Mouse (Mus musculus): ENCODE results near the gene Ccdc33. TPM values are rescaled to one million over a fixed set of nuclear protein-coding genes. Genes with fewer than 3 reads are reported as not detected.

Gene Ccdc33
- polyA plus RNA-seq, 1 experiment from 2014 or later = 0.33 TPM

DNA sequence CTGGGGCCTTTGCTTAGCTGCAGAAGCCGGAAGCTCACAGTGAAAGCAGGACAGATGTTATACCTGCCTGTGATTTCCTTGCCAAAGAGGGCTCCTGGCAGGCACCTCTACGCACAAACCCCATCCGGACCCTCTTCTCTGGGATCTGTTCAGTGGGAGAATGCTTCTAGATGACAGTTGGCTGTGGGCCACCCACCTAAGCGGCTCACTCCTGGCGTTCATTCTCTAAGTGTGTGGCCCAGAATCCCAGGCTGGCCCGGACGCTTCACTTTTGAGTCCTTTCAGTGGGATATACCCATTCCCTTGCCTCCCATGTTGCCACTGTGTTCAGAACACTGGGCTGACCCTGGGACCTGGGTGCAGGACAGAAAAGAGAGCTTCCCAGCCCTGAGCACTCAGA is 31.8 kb downstream of the Ccdc33 start:
- H3K27me3 ChIP-seq = peaks cover 11% of the 10 kb centered on the region; the same call in 1 of the 2 replicates
- no peak overlapping the region for H3K4me2 ChIP-seq
- no peaks in the 10 kb centered on the region for H3K9me3 ChIP-seq
- H3K36me3 ChIP-seq = no peaks in the 10 kb centered on the region
- H3K9ac ChIP-seq = no peak overlapping the region
- H3K27ac ChIP-seq (replicated peaks) = peak overlapping the region; percentile 78
- 60% methylated on average over 7 of the region's 7 CpGs for WGBS
- ATAC-seq (ENCODE audit: low read depth) = no peak
- peaks cover 54% of the 10 kb centered on the region for H3K4me1 ChIP-seq (replicated peaks)
- H3K4me3 ChIP-seq = no peak overlapping the region

DNA sequence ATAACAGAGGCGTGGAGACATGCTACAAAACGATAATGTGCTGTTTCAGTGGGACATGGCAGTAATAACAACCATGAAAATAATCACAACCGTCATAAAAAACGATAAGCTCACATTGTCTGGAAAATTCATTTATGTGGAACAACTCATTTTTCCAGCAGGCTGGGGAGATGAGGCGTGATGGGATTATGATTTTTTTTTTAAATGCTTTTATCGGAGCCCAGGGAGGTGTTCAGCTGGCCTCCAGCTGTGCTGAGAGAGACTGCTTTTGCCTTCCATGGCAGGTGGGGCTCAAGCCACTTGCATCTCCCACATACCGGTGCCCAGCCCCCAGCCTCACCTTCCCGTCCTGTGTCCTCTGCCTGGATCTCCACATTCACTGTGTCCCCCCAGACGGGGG is 32.4 kb downstream of the Ccdc33 start:
- H3K4me1 ChIP-seq (replicated peaks) = peaks cover 56% of the 10 kb centered on the region
- no peaks in the 10 kb centered on the region for H3K36me3 ChIP-seq
- H3K4me3 ChIP-seq = no peak overlapping the region

DNA sequence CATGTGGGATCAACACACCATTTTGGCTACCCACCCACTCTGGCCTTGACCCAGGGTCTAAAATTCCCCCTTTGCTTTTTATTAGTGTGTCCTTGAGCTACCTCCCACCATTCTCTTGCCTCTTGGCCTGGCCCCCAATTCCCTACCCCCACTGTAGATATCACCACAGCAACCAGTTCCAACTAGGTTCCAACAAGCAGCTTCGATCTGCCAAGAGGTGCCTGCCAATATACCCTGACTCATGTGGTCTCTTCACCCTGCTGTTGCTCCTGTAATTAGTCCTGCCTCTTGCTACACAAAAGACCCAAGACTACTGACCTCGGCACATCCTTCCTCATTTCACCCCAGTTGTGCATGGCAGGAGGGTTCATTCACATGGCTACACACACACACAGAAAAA is 33.5 kb downstream of the Ccdc33 start:
- H3K4me1 ChIP-seq (replicated peaks) = peaks cover 64% of the 10 kb centered on the region
- peak overlapping the region; percentile 68 for H3K27ac ChIP-seq (replicated peaks)
- 2% methylated on average over 2 of the region's 2 CpGs for WGBS

More for the DNA sequence above, 32.4 kb downstream of the Ccdc33 start:
- 18% methylated on average over 9 of the region's 9 CpGs for WGBS
- peaks cover 4% of the 10 kb centered on the region; the same call in 1 of the 2 replicates for H3K27me3 ChIP-seq
- no peak overlapping the region for H3K9ac ChIP-seq
- H3K27ac ChIP-seq (replicated peaks) = peak overlapping the region; percentile 78
- ATAC-seq (ENCODE audit: low read depth) = no peak
- H3K9me3 ChIP-seq = no peaks in the 10 kb centered on the region
- no peak overlapping the region for H3K4me2 ChIP-seq

DNA sequence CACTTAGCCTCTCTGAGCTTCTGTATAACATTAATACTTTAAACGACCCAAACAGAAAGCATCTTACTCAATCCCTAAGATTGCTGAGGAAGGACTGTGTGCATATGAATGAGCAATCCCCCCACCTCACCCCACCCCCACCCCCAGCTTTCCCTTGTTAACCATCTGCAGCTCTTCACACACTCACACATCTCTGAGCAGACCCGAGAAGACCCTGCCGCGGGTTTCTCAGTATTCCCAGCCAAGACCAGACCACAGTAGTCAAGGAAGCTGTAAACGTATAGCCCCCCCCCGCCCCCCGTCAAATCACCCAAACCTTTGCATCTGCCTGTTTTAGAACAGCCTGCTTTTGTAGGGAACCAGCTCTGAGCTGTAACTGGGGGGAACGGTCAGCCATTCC is 34.0 kb downstream of the Ccdc33 start:
- peak overlapping the region; percentile 68 for H3K27ac ChIP-seq (replicated peaks)
- H3K36me3 ChIP-seq = no peaks in the 10 kb centered on the region
- no peak overlapping the region for H3K4me3 ChIP-seq
- peaks cover 64% of the 10 kb centered on the region for H3K4me1 ChIP-seq (replicated peaks)
- H3K9ac ChIP-seq = no peak overlapping the region
- WGBS = 16% methylated on average over 8 of the region's 8 CpGs
- H3K9me3 ChIP-seq = no peaks in the 10 kb centered on the region
- no peak for ATAC-seq (ENCODE audit: low read depth)
- H3K27me3 ChIP-seq = 0 out of 2 replicates have a peak, but pooled peaks cover 5% of the 10 kb centered on the region
- no peak overlapping the region for H3K4me2 ChIP-seq

More for the DNA sequence above, 33.5 kb downstream of the Ccdc33 start:
- peak; percentile 43 for ATAC-seq (ENCODE audit: low read depth)
- no peaks in the 10 kb centered on the region for H3K9me3 ChIP-seq
- H3K36me3 ChIP-seq = no peaks in the 10 kb centered on the region
- 0 out of 2 replicates have a peak, but pooled peaks cover under 1% of the 10 kb centered on the region for H3K27me3 ChIP-seq
- no peak overlapping the region for H3K4me2 ChIP-seq
- no peak overlapping the region for H3K9ac ChIP-seq
- no peak overlapping the region for H3K4me3 ChIP-seq

DNA sequence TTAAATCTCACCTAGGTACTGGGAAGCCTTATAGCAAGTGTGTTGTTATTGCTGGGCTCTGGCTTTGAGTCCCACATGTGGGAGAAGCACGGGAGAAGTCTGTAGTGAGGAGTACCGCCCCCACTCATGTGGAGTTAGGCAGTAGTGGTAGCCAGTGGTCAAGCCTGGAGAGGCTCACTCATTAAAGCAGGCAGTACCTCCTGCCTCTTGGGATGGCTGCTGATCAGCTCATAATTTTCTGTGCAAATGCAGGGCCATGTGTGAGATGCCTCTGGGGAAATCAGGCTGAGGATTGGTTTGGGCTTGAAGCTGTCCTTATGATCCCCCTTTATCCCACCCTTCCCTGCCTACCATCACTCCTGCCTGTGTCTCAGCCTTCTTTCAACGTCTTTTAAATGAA is 44.1 kb downstream of the Ccdc33 start:
- no peak for ATAC-seq (ENCODE audit: low read depth)
- H3K27me3 ChIP-seq = peaks cover 43% of the 10 kb centered on the region
- H3K4me1 ChIP-seq (replicated peaks) = peaks cover 28% of the 10 kb centered on the region
- H3K4me3 ChIP-seq = no peak overlapping the region
- no peak overlapping the region for H3K4me2 ChIP-seq
- no peaks in the 10 kb centered on the region for H3K36me3 ChIP-seq
- H3K27ac ChIP-seq (replicated peaks) = no peak overlapping the region
- peak overlapping the region; percentile 3; the same call in 1 of the 2 replicates for H3K9ac ChIP-seq
- no peaks in the 10 kb centered on the region for H3K9me3 ChIP-seq
- WGBS = 45% methylated on average over 3 of the region's 3 CpGs

DNA sequence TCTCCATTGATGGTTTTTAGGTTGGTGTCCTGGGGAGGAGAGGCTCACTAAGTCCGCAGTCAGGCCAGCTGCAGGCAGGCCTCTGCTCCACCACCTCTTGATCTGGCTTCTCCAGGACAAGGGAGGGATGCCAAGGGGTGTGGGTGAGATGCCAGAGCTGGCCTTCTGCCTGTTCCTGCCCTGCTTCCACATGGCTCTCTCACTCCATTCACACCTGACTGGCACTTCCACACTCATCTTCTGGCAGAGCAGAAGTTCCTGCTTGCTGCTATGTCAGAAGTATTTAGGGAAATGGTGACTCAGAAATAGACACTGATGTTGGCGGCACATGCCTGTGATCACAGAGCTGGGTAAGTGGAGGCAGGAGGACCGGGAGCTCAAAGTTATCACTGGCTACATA is 51.1 kb downstream of the Ccdc33 start:
- H3K27ac ChIP-seq (replicated peaks) = no peak overlapping the region
- H3K9me3 ChIP-seq = no peaks in the 10 kb centered on the region
- ATAC-seq (ENCODE audit: low read depth) = no peak
- peaks cover 56% of the 10 kb centered on the region for H3K4me1 ChIP-seq (replicated peaks)
- no peak overlapping the region for H3K4me2 ChIP-seq
- H3K36me3 ChIP-seq = no peaks in the 10 kb centered on the region
- no peak overlapping the region for H3K4me3 ChIP-seq
- H3K27me3 ChIP-seq = peaks cover 17% of the 10 kb centered on the region
- 81% methylated on average over 3 of the region's 3 CpGs for WGBS
- H3K9ac ChIP-seq = no peak overlapping the region

DNA sequence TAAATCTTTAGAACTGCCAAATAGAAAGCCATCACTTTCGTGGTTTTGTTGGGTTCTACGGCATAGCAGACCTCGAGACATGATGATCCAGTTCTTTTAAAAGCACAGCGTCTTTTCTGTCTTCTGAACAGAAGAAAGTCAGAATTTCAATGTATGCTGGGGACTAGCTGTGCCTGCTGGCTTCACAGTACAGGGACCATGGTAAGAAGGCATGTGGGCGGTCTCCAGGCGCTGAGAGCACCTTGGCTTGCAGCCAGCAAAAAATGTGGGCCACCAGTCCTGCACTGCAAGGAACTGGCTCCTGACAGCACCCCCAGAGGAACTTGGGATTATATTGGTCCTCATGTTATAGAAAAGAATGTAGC is 51.9 kb downstream of the Ccdc33 start:
- peaks cover 57% of the 10 kb centered on the region for H3K4me1 ChIP-seq (replicated peaks)
- no peak overlapping the region for H3K4me3 ChIP-seq
- no peaks in the 10 kb centered on the region for H3K36me3 ChIP-seq
- H3K9me3 ChIP-seq = no peaks in the 10 kb centered on the region
- peaks cover 18% of the 10 kb centered on the region for H3K27me3 ChIP-seq
- no peak for ATAC-seq (ENCODE audit: low read depth)
- peak overlapping the region; percentile 71 for H3K27ac ChIP-seq (replicated peaks)
- no peak overlapping the region for H3K9ac ChIP-seq
- H3K4me2 ChIP-seq = no peak overlapping the region
- 74% methylated on average over 6 of the region's 6 CpGs for WGBS

DNA sequence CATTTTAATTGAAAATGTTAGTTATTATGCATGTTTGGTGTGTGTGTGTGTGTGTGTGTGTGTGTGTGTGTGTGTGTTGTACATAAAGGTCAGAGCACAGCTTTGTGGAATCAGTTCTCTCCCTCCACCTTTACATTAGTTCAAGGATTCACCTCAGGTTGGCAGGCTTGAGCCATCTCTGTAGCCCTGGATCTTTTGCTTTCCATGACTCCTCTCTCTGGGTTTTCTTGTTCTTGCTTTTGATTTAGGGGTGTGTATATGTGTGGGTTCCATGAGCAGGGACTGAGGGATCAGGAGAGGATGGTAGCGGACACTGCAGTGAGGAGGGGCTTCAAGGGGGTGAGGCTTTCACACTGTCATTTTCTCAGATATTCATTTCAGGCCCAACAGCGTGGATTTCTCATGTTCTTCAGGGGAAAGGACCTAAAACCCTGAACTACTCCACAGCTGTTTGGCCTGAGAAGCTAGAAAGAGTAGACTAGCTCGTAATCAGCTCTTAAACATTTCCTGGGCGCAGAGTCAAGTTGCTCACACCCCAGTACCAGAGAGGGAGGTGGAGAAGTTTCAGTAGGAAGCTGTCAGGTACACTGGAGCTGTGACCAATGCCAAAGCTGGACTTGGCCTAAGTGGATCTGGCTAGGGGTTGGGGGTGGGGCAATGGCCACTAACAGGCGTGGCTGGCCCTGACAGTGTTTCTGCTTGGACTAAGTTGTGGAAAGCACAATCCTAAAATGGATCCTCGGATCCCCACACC is 52.5 kb downstream of the Ccdc33 start:
- Histone ChIP-seq H3K27me3 (peaks cover 23% of the 10 kb centered on the region), H3K4me3 (no peak overlapping the region), H3K9me3 (no peaks in the 10 kb centered on the region), H3K4me2 (no peak overlapping the region), H3K36me3 (no peaks in the 10 kb centered on the region), H3K27ac (replicated peaks) (peak overlapping the region; percentile 71), H3K4me1 (replicated peaks) (peaks cover 58% of the 10 kb centered on the region), H3K9ac (no peak overlapping the region)
- 77% methylated on average over 6 of the region's 6 CpGs for WGBS
- ATAC-seq (ENCODE audit: low read depth) = no peak

DNA sequence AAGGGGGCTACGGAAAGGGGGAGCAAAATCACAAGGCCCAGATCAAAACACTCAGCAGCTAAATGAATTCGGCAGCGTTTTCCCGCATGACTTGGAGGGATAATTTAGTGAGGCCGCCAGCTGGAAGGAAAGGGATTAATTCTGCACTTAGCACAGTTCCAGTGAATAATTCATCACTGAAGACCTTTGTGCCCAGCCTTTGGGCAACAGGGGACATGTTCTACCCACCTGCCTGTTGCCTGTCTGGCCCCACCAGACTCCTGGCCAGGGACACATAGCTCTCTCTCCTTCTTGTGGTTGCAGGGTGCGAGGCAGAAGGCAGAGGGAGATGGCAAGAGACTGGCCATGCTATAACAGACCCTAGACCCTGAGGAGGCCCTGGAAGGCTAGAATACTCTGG is 53.1 kb downstream of the Ccdc33 start:
- Histone ChIP-seq H3K27me3 (peaks cover 23% of the 10 kb centered on the region), H3K9me3 (no peaks in the 10 kb centered on the region), H3K4me2 (no peak overlapping the region), H3K9ac (0 out of 2 replicates have a peak overlapping the region, but pooled peaks have one; percentile 41), H3K4me1 (replicated peaks) (peaks cover 63% of the 10 kb centered on the region), H3K27ac (replicated peaks) (peak overlapping the region; percentile 71), H3K4me3 (no peak overlapping the region), H3K36me3 (no peaks in the 10 kb centered on the region)
- ATAC-seq (ENCODE audit: low read depth) = no peak
- WGBS = 24% methylated on average over 6 of the region's 6 CpGs

DNA sequence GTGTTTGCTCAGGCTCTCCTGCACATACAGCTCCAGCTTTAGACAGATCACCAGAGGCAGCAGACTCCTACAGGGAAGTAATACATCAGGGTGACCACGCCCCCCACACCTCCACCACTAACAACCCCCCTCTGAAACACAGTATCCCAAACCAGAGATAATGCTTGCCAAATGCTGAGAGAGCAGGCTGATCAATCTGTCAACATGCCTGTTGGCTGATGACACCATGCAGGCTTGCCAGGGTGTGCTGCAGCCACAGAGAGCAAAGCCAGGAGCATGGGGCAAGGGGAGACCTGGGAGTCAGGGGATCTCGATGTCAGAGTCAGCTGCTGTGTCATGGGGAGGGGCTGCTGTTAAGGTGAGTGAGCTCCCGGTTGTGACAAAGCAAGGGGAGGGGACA is 55.1 kb downstream of the Ccdc33 start, which contains the start of gene Stra6:
Gene Stra6, plus strand, starts transcription at position 258 of the 400 bp plus-strand sequence.
- Histone ChIP-seq H3K4me2 (no peak within 1 kb of the TSS), H3K9me3 (no peaks in the 10 kb centered on the region), H3K27ac (replicated peaks) (peak within 1 kb of the TSS; percentile 20; the same call in 1 of the 2 replicates), H3K4me1 (replicated peaks) (peaks cover 73% of the 10 kb centered on the region), H3K4me3 (no peak within 1 kb of the TSS), H3K36me3 (no peaks in the 10 kb centered on the region), H3K27me3 (peaks cover 23% of the 10 kb centered on the region), H3K9ac (no peak within 1 kb of the TSS)
- WGBS = 27% methylated on average over 3 of the region's 3 CpGs
- no peak for ATAC-seq (ENCODE audit: low read depth)

DNA sequence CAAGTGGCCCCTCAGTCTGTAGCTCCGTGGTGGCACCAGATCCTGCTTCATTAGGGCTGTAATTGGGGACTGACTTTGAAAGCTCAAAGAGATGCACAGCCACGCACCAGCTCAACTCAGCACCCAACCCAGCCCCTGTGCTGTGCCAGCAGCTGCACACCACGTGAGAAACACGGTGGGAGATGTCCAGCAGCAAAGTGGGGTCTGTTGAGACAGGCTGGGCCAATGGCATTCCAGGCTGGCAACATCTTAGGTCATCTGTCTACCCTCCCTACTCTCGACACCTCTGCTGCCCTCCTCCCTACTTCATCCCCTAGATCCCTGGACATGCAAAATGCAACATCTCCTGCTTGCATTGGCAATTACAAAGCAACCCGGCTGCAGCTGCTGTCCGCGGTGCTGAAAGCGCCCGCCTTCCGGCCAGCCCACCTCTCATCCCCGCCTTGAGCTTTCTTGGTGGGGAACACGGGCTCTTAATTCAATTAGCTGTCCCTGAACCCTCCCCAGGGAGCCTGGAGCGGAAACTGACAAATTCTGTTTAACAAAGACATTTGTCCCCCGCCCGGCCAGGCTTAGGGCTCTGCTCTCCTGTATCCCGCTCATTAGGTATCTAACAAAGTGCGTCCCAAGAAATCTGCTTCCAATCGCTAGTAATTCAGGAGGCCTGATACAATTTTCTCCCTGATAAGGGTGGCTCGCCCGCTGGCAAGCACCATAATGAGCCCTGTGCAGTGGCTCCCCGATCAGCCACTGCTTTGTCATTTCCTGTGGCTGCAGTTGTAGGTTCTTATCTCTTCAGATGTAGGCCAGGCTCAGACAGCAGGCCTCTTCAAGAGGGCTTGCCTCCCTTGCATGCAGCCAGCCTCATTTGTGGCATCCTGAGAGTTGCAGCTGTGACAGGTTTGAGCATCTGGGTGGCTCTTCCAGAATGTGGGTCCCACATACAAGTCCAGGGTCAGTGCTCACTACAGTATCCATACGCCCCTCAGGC is 57.7 kb downstream of the Ccdc33 start:
- peaks cover 40% of the 10 kb centered on the region for H3K27me3 ChIP-seq
- H3K4me2 ChIP-seq = no peak overlapping the region
- peak overlapping the region; percentile 38 for H3K9ac ChIP-seq
- ATAC-seq (ENCODE audit: low read depth) = peak; percentile 13; the same call in 1 of the 2 replicates
- WGBS = 10% methylated on average over 23 of the region's 23 CpGs
- no peaks in the 10 kb centered on the region for H3K9me3 ChIP-seq
- H3K36me3 ChIP-seq = no peaks in the 10 kb centered on the region
- H3K27ac ChIP-seq (replicated peaks) = peak overlapping the region; percentile 67
- no peak overlapping the region for H3K4me3 ChIP-seq
- peaks cover 59% of the 10 kb centered on the region for H3K4me1 ChIP-seq (replicated peaks)

DNA sequence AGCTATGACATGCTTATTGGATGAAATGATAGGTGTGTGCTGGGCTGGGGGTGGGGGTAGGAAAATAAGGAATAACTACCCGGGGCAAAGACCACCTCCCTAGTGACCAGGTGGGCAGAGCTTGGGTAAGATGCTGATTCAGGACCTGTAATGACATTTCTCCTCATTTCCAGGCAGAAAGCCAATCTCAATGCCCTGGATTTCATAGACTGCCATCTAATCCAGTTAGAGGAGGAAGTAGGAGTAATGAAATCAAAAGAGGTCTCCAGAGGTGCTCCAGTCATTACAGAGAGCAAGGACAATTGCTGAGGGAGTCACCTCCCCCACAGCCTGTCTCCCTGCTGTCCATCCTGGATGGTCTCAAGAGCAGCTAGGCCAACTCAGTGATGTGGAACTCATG is 58.7 kb downstream of the Ccdc33 start:
- Histone ChIP-seq H3K9ac (no peak overlapping the region), H3K4me1 (replicated peaks) (peaks cover 59% of the 10 kb centered on the region), H3K27ac (replicated peaks) (0 out of 2 replicates have a peak overlapping the region, but pooled peaks have one; percentile 67), H3K9me3 (no peaks in the 10 kb centered on the region), H3K4me3 (no peak overlapping the region), H3K36me3 (no peaks in the 10 kb centered on the region), H3K4me2 (no peak overlapping the region), H3K27me3 (peaks cover 40% of the 10 kb centered on the region)
- ATAC-seq (ENCODE audit: low read depth) = no peak
- 33% methylated on average over 1 of the region's 1 CpGs for WGBS
